ENCODE assay signal across 8 mouse cellular contexts in genomic region chr11:95586184-95586583, GRCm38 (mm10). TPM values are rescaled to one million over a fixed set of nuclear protein-coding genes. Genes with fewer than 3 reads are reported as not detected.
DNase-seq lines count a peak whose midpoint lies in the region; ATAC-seq and TF ChIP-seq lines count a peak whose summit lies in the region.

No protein-coding gene starts in this region.

- no peak overlapping the region for H3K27ac ChIP-seq in cortical plate, adult 2 months (ENCODE audit: insufficient read depth, low read length)
- H3K27ac ChIP-seq in left cerebral cortex, adult 2 months: no peak overlapping the region

- peak; percentile 56 for TF ChIP-seq CTCF in cortical plate, adult 2 months (IDR thresholded peaks at IDR 0.05; ENCODE audit: extremely low read depth, insufficient read depth, low read length)
- TF ChIP-seq CTCF in left cerebral cortex, adult 2 months (IDR thresholded peaks at IDR 0.05): peak; percentile 97

- intact Hi-C loops in left cerebral cortex, adult 2 months (cut with DNase I): loop anchor here (1.0 to 5.0 kb wide), 2 partner anchors 53 to 61 kb away; no protein-coding TSS in a partner anchor

- TF ChIP-seq POLR2A in cortical plate, adult 2 months (IDR thresholded peaks at IDR 0.05; ENCODE audit: extremely low read depth, insufficient read depth, low read length): no peak

- peak; percentile 93 for DNase-seq in WW6 (ENCODE audit: low read depth, low spot score)
- peak; percentile 92 for DNase-seq in gastrocnemius, postnatal 10 days
- DNase-seq in hindlimb bud, embryonic 11.5 days (ENCODE audit: extremely low spot score, low read depth, low spot score): peak; percentile 82
- peak; percentile 80 to 87 for DNase-seq in left cerebral cortex, adult 2 months (ENCODE audit: extremely low spot score in 1 of 2, low spot score in 2 of 2)
- DNase-seq in right cerebral cortex, postnatal 10 days (ENCODE audit: low spot score in 2 of 2): peak; percentile 78 to 87
- DNase-seq in urinary bladder, postnatal 14 days (ENCODE audit: low spot score): peak; percentile 87

- no peaks in the 10 kb centered on the region for H3K4me1 ChIP-seq in cortical plate, adult 2 months (ENCODE audit: control insufficient read depth, insufficient read depth, low read length)

- ATAC-seq in megakaryocyte progenitor cell, adult 5-6 weeks (replicated peaks; ENCODE audit: poor library complexity): peak; percentile 89

- peak overlapping the region; percentile 10; the same call in 1 of the 2 replicates for H3K4me3 ChIP-seq in cortical plate, adult 2 months (ENCODE audit: insufficient read depth, low read length)
- H3K4me3 ChIP-seq in left cerebral cortex, adult 2 months: peak overlapping the region; percentile 40

RNA-seq across cellular contexts. Expression of gene Ngfr, which starts 1.4 kb away (rescaled TPM):
- polyA plus RNA-seq in cortical plate, adult 2 months (2012; rRNA removed): 0.86 and 0.93 TPM in 2 replicates
- total RNA-seq in gastrocnemius, postnatal 10 days (2021): 1 to 10 TPM; 8.1 to 8.5 TPM
- 1 to 10 TPM in 1 of 2 experiments, under 1 TPM in 1; 0.93 to 1.3 TPM for total RNA-seq in left cerebral cortex, adult 2 months (2021)
- not detected in 2 replicates for total RNA-seq in megakaryocyte progenitor cell, adult 5-6 weeks (2015)
- total RNA-seq in megakaryocyte progenitor cell, adult 5-6 weeks (2017): not detected in 2 replicates
